Mouse (Mus musculus) thymus, postnatal 14 days (tissue): ENCODE results near the gene Kif1bp.

Experiments
- DNase-seq: peaks from one replicate; pipeline ENCODE4 v3.0.0; 2021

Gene Kif1bp

DNA sequence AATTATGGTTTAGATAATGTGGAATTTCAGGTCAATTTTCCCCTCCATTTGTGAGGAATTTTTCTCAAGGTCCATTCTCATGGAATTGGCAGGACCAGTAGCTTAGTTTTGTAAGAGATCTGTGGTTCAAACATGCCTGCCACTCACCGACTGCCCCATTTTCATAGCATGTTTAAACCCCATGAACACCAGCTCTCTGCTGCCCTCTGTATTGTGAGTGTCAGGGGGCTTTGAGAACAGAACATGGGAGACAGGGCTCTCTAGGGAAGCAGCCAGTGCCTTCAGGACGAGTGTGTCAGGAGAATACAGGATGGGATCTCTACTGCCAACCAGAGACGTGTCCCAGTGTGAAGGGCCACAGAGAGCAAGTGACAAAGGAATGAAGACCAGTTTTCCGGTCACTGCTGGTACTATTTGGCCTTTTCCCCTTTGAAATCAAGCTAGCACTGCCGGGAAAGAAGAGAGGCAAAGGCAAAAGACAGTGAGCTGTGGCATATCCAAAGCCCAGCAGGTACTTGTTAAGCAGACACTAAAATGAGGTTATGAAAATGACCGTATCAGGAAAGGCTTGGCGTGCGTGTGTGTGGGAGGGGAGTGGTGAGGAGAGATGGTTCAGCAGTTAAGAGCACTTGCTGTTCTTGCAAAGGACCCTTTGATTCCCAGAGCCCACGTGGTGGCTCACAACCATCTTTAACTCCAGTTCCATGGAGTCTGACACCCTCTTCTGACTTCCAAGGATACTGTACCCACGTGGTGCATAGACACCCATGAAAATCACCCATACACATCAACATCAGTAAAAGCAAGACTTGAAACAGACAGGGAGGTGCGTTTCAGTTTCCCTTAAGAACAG, 22.3 kb downstream of the Kif1bp start:
- DNase-seq, result peak; percentile 35

DNA sequence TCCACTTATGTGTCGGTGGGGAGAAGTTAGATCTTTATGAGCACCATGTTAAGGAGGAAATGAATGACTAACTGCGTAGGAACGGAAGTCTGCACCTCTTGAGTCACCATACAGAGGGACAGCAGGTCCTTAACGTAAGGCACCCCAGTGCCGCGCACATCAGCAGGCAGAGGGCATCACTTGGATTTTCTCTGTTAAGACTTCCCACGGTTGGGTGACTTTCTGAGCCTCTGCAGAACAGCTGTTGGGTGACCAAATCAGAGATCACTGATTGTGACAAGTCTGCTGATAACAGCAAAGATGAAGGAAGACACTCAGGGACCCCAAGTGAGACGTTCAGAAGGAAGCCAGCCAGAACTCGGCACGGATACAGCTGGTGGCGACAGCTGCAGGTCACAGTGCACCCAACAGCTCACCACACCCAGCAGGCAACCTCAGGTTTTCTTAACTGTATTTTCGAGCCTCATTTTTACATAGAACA, 24.6 kb downstream of the Kif1bp start:
- DNase-seq, result peak; percentile 64

DNA sequence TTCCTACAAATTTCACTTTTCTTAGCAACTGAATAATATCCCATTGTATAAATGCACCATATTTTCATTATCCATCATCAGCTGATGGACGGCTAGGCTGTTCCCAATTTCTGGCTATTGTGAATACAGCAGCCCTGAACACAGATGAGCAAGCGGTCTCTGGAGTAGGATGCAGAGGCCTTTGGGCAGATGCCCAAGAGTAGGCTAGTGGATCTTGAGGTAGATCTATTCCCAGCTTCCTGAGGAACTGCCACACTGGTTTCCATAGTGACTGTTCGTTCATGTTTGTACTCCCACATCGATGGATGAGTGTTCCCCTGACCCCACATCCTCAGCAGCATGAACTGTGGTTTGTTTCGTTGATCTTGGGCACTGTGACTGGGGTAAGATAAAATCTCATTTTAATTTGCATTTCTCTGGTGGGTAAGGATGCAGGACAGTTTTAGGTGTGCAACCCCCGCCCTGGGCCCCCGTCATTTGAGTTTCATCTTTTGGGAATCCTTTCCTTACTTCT, 27.4 kb downstream of the Kif1bp start:
- DNase-seq, result no peak

DNA sequence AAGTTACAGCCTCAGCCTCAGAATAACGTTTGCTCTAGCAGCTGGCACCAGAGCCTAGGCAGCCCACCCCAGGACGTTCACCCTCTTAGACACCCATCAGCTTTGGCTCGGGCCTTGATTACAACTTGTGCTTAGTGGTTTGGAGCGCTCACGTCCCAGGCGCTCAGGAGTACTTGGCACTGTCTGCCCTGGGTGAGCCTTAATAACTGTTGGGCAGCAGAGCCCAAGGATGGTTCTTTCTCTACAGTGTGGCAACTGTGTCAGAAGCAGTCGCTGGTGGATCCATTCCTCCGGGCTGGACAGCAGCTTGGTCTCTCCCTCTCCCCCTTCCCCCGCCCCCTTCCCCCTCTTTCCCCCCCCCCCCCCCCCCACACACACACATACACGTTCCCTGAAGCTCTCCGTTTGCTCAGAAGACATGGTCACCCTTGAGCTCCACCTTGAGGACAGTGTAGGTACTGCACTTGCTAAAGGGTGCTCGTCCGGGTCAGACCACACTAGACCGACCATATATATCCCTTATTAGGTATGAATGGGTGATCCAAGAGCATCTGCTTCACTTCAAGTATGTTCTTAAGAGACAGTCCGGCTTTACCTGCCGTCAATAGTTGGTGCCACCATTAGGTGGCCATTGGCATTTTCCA, 28.6 kb downstream of the Kif1bp start:
- peak; percentile 81 for DNase-seq

DNA sequence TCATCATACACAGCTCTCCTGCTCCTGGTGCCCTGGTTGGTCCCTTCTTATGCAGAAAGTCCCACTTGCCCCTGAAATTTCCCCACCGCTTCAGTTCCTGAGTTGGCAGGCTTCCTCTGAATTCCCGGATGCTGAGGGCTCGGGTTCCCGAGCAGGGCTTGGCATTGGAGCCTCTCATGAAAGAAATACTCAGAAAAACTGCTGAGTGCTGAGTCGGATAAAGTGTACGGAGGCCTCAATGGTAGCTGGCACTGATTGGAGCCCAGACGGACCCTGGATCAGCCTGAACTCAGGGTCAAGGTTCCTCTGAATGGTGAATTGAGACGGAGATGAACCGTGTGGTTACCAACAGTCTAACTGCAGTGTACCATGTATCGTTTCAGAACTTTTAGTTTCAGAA, 31.8 kb downstream of the Kif1bp start:
- DNase-seq, result no peak

DNA sequence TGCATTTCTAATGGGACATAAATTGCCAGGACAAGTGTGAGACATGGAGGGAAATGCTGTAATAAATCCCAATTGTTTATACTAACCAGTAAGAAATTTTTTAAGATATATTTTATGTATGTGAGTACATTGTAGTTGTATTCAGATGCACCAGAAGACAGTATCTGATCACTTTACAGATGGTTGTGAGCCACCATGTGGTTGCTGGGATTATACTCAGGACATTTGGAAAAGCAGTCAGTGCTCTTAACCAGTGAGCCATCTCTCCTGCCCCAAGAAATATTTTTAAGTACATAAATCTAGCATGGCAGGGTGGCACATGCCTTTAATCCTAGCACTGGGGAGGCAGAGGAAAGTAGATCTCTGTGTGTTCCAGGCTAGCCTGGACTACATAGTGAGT, 32.5 kb downstream of the Kif1bp start:
- no peak for DNase-seq

DNA sequence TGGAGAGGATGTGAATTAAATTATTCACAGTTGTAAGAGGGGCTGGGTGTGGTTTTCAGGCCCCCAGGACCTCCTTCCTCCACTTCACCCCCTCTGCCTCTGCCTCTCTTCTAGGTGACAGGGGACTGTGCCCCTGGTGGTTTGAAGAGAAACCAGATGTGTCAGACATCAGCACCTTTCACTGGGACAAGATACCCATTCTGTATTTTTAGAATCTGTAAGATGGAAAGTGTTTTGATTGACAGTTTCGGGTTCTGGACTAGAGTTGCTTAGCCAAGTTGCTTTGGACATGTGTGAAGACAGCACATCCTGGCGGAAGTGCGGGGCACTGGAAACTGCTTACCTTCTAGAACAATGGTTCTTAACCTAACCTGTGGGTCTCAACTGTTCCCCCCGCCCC, 33.9 kb downstream of the Kif1bp start:
- peak; percentile 44 for DNase-seq

DNA sequence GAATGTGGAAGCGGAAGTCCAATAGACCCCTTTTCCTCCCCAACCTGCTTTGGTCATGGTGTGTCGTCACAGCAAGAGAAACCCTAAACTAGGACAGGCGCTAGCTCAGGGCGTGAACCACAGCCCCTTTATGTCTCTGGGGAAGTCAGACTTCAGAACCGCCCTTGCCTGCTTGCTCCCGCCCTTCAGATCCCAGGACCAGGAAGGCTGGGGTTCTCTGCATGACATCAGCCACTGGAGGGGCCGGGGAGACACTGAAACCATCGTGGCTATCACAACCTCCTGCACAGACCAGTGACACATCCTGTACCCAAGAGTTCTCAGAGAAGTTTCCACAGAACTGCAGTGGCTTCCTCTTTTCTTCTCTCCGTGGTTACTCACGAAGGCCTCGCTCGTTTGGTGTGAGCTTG, 34.9 kb downstream of the Kif1bp start:
- peak; percentile 65 for DNase-seq

DNA sequence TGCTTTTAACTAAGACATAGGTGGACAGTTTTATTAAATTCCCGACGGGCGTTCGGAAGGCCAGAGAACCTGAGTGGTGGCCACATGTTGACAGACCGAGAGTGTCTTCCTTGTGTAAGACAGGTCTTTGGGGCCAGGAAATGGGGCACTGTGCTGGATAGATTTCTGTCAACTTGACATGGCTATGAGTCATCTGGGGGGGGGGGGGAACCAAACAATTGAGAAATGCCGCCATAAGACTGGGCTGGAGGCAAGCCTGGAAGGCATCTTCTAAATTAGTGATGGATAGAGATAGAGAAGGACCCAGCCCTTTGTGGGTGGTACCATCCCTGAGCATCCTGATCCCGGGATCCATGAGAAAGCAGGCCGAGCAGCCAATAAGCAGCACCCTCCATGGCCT, 35.3 kb downstream of the Kif1bp start:
- DNase-seq, result peak; percentile 14

DNA sequence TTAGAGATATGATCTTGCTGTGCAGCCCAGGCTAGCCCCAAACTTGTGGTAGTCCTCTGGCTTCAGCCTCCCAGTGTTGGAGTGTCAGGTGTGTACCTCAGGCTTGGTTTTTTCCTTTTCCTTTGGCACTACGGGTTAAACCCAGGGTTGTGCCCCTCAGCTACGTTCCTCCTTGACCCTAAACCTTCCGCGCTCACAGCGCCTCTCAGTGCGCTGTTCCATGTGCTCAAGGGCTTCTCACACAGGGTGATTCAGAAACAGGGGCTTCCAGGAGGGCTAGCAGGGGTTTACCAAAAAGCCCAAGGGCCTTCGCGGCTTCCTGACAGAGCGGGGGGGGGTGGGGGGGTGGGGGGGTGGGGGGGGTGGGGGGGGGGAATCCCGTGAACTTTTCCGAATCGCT, 35.8 kb downstream of the Kif1bp start:
- no peak for DNase-seq

DNA sequence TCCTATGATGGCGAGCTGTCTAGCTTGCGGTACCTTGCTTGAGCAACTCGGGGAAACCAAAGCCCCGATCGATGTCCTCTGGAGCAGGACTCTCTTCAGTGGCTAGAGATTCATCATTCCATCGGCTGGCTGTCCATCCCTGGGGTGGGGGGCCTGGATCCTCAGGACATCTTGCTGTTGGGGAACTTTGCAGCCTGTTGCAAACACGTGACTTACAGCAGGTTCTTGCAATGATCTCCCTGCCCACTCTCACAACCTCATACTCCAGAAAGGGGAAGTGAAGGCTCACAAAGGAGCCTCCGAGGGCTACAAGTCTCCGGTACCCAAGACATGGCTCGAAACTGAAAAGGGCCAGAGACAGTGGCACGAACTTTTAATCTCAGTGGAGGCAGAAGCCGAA, 36.8 kb downstream of the Kif1bp start:
- no peak for DNase-seq

DNA sequence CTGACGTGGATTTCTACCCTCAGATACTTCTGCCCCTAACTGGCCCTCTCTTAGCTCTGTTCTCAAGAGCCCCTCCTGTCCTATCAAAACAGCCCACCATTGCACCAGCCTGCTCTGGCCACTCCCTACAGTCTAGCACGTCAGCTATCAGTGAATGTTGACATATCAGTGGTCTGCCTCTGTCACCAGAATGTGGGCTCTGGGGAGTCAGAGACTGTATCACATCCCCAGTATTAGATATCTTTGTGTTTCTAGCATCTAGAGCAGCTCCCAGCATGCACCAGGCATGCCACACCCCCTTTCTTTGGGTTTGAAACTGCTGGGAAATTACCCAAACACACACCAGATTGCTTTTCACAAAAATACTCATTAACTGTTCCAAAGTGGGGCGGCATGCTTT, 37.5 kb downstream of the Kif1bp start:
- DNase-seq, result no peak

DNA sequence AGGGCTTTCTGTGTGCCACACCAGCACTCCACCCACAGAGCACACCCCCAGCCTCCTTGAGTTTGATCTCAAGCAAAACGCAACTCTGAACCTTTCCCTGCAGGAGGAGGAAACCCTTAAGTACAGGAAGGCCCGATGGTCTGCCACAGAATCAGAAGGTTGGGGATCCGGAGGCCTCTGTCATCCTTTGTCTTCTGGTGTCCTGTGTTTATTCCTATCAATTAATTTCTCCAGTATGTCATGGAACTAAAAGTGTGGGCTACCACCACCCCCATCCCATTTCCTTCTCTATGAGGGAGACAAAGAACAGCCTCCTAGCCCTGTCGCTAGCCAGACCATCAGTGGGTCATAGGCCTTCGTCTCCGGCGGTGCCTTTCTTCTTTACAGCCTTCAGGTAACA, 43.7 kb downstream of the Kif1bp start:
- no peak for DNase-seq

DNA sequence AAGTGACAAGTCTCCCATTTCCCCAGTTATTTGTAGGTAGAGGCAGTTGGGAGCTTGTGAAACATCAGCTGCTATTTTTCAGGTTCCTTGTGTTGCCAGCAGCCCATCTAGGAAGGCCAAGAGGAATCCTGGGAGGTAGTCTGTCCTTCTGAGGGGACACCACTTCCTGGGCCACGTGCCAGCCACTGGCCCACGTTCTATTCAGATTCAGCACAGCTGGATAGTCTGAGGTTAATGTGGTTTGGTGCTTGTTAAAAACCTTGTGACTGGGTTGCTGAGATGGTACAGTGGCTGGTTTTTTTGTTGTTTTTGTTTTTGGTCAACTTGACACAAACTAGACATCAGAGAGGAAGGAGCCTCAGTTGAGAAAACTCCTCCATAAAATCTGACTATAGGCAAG, 45.4 kb downstream of the Kif1bp start:
- no peak for DNase-seq

DNA sequence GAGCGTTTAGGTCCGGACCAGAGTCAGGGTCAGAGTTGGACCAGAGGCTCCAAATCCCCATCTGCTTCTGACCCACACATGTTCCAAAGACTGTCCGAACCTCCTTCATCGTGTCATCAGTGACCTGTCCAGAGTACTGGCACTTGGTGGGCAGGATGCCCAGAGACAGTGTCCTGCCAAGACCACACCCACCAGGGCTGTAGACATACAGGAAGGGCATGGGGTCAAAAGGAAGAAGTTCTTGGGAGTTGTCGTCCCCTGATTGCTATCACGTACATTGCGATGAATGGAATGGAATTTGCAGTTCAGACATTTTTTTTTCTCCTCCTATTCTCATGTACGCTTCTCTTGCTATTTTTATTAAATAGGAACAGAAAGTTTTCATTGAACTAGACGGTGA, 48.1 kb downstream of the Kif1bp start:
- no peak for DNase-seq

DNA sequence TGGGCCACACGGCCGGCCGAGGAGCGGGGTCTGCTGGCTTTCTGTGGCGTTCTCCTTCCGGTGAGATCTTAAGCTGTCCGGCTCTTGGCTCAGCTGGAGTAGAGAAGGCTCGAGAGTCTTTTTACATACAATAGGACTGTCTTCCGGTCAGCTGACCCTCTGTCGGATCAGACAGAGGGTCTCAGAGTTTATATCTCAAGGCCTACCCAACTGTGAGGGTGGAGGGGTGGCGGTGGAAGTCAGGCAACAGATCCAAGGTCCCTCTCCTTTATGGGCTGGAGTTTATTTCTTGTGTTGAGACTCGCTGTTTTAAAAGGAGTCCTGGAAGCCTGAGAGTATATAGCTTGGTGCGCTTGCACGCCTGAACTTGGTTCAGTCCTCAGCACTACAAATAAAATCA, 50.9 kb downstream of the Kif1bp start, which contains the start of gene Srgn:
TSS of gene Srgn (minus strand) at position 101 of the 400 bp plus-strand sequence.
- no peak for DNase-seq

DNA sequence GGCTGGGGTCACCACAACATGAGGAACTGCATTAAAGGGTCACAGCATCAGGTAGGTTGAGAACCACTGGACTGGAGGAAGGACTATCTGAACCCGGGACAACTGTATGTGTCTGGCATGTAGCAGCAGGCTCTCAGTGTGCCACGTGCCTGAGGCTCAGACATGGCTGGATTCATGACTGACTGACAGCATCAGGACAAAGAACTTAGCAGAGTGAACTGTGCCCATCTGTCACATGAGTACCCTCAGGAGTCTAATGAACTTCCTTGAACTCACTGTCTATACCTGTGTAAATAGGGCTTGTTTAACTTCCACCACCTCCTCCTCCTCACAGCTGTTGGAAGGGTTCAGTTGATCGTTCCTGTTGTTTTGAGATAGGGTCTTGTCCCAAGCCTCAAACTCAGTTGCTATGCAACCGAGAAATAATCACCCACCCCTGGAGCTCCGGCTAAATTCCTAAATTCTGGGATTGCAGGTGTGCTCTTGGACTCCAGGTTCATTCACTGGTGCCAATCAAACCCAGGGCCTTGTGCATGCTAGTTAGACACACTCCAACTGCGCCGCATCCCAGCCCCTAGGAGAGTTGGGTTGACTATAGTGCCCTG, 55.8 kb downstream of the Kif1bp start:
- no peak for DNase-seq

DNA sequence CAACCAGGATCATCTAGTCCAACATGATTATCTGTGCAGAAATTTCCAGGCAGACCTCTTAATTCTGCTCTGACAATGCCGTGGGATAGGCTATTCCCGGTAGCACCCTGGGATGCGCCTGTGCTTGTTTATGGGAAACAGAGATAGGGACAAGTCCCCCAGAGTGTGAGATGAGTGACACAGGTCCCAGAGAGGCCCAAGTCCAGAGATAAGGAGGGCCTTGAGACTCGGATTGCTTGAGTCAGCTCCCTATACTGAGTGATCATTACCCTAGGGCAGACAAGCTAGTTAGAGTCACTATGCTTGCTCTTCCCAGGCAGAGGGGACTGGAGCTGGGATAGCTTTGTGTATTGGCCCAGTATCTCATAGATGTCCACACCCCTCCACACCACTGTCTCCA, 56.5 kb downstream of the Kif1bp start:
- no peak for DNase-seq

DNA sequence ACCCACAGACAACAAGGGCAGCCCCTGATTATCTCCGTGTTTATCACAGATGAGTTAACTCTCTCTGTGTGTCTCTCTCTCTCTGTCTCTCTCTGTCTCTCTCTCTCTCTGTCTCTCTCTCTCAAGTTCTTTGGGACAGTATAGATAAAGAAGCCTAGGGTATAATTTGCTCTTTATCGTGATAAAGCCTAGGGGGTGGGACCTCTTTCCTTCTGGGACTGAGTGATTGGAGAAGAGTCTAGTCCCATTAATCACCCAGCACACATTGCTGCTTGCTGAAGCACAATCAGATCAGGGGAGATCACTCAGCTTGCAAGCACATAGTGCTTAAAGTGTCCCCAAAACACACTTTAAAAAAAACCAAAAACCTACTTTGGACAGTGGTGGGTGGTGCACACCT, 57.3 kb downstream of the Kif1bp start:
- no peak for DNase-seq

DNA sequence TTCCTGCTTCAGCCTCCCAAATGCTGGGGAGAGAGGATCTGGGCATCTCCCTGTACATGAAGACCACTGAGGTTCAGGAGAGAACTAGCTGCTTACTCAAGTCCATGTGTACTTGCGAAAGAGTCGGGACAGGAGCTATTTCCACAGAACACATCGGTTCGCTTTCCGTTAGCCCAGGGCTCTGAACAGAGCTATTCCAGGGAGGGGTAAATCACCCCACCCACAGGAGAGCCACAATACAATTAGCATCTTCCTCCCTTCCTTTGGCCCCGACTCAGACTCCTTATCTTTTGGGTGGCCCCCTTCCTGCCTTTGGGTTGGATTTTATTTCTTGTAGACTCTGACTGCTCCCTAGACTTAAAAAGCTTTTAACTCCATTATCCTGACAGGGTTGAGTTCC, 60.7 kb downstream of the Kif1bp start:
- no peak for DNase-seq

DNA sequence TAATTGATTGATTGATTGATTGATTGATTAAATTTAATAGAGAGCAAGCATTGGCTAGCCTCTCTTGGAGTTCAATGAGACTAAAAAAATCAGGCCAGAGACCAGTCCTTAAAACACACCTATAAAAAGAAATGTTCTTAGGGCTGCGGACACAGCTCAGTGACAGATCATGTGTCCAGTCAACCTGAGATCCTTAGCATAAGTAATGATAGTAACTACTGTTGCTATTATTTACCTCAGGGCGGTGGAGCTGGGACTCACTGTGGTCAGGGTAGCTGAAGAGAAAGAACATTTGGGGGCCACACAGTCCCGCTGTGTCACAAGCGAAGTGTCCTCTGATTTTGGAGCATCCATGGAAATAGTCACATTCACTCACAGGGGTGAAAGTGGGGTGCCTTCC, 65.4 kb downstream of the Kif1bp start:
- DNase-seq, result no peak

DNA sequence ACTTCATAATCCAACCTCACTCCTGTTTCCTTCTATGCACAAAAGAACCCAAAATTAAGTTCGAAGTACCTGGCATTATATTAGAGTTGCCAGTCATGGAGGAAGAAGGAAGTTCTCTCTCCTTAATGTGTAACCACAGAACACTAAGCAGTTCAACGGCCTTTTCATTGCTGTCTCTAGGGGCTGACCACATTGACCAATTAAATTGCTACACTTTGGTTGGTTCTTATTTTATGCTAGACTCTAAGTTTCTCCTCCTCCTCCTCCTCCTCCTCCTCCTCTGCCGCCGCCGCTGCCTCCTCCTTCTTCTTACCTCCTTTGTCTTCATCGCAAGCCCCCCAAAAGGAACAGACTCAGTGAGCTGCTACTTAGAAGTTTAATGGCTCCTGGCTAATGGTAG, 66.7 kb downstream of the Kif1bp start:
- no peak for DNase-seq

DNA sequence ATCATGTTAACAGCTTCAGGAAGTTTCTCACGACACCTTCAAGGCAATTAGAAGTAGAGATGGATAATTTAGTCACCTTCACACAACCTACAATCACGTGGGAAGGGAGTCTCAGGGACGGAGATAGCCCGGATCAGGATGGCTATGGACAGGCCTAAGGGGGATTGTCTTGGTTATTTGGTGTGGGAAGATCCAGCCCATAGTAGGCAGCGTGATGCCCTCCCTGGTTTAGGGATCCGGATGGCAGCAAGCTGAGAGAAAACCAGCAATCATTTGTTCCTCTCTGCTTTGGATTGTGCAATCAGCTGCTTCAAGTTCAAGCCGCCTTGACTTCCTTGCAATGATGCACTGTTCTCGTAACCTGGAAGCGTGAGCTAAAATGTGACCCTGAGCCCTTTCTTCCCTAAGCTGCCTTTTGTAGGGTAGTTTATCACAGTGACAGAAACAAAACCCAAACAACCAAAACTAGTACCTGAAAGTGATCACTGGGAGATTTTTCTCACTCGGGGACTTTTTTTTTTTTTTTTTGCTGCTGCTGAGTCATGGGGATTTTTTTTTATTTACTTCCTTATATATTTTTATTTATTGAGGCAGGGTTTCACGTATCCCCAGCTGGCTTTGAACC, 69.1 kb downstream of the Kif1bp start:
- DNase-seq, result no peak
